Mouse (Mus musculus) naive thymus-derived CD4-positive, alpha-beta T cell, adult 2 months (primary cell): ENCODE measurements around the gene Gnao1.
A peak's percentile ranks its signal among the peaks of the same experiment; 100 is the strongest.

Source experiments
- DNase-seq: peaks from one replicate; pipeline ENCODE4 v3.0.0-alpha.2; 2011; ENCODE audit warnings: low read depth

The Gnao1 gene

GRCm38 (mm10) chr8:93843858-93844502 is 34.2 kb downstream of the Gnao1 start:
- DNase-seq: no peak

DNA sequence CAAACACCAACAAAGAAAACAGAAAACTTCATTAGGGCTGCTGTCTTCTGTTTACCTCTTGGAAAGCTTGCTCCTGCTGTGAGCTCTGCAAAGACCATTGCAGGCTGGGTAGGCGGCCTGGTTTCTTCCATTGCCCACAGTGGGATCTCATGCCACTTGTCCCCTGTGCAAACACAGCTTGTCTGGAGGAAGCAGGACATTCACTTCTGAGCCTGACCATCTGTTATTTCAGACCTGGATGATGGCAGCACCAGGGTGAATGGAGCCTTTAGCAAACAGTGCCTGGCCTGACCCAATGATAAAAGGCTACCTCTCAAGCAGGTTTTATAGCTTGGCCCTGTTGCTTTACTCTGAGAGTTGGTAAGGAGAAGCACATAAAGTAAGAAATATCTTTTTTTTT is 35.4 kb downstream of the Gnao1 start:
- no peak for DNase-seq

- no peak for DNase-seq
These were observed 42.4 kb downstream of the Gnao1 start for GRCm38 (mm10) chr8:93852087-93852645.

- no peak for DNase-seq
These were observed 43.2 kb downstream of the Gnao1 start for GRCm38 (mm10) chr8:93852851-93853461.

GRCm38 (mm10) chr8:93854676-93855075 is 44.9 kb downstream of the Gnao1 start:
- no peak for DNase-seq

DNA sequence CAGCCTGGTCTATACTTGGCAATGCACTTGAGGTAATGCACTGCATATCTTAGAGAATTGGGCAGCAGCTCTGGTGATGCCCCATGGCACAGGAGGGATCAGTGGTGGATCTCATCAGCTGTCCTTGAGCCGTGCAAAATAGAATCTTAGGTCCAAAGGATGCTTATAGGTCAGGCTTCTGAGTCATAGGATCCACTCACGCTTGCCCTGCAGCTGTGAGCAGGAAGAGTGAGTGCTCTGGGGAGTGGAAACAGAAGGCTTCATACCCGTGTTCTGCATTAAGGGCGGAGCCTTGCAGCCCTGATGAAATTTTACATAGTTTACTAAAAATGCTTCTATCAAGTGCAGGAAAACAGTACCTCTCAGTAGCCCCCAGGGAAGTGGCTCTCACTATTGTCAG is 45.5 kb downstream of the Gnao1 start:
- DNase-seq: no peak

- DNase-seq: no peak
These were observed 47.4 kb downstream of the Gnao1 start for GRCm38 (mm10) chr8:93857144-93857543.

- DNase-seq: no peak
These were observed 48.5 kb downstream of the Gnao1 start for GRCm38 (mm10) chr8:93858286-93858685.

- no peak for DNase-seq
These were observed 50.3 kb downstream of the Gnao1 start for GRCm38 (mm10) chr8:93860020-93860419.

DNA sequence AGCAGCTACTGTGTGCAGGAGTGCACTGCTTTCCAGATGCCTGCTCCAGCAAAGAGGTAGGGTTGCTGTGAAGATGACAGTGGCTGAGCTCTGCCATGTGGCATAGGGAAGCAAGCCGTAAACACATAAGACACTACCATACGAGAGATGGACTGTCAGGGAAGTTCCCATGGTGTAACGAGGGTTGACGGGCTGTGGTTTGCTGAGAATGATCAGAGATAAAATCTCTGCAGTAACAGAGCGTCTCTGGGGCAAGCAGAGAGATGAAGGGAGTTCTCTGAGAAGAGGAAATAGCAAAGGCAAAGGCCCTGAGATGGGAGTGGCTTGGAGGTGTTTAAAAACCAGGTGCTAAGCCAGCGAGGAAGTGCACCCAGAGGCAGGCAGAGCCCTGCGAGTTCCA is 54.3 kb downstream of the Gnao1 start:
- peak; percentile 1 for DNase-seq

DNA sequence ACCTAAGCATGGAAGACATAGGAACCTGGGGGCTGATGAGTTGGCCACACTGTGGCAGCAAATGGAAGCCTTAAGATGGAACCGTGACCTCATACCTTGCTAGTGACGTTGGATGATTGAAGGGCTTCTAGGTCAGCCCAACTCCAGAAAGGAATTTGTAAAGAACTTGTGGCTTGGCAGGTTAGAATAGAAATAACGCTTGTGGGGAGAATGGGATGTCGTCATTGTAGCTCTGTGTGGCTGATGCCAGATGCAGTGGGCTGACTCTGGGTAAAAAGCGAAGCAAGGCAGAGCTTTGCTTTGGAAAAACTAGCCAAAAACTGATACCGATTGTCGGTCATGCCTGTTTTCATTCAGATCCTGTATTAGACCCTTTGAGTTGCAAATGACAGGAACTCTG is 56.5 kb downstream of the Gnao1 start:
- DNase-seq: no peak

GRCm38 (mm10) chr8:93868486-93869221 is 58.9 kb downstream of the Gnao1 start:
- peak; percentile 2 for DNase-seq

DNA sequence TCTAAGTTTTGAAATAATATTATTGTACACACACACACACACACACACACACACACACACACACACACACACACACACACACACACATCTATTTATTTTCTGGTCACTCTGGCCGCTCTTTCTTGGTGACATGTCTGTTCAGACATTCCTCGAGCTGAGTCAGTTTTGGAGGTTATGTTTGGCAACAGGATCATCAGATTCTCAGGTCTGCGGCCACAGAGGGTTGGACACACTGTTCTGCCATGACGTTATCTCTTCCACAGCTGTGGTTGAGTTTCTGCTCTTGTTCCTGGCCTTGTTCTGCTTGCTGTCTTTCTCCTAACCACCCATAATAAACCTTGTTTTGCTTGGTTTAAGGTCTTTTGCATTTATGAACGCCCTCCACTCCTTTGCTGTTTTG is 61.5 kb downstream of the Gnao1 start:
- DNase-seq: no peak

GRCm38 (mm10) chr8:93878396-93878795 is 68.6 kb downstream of the Gnao1 start:
- no peak for DNase-seq

GRCm38 (mm10) chr8:93879966-93880365 is 70.2 kb downstream of the Gnao1 start:
- no peak for DNase-seq

- DNase-seq: no peak
These were observed 71.6 kb downstream of the Gnao1 start for GRCm38 (mm10) chr8:93881381-93881780.

GRCm38 (mm10) chr8:93883241-93883640 is 73.5 kb downstream of the Gnao1 start:
- DNase-seq: no peak

- DNase-seq: no peak
These were observed 74.0 kb downstream of the Gnao1 start for GRCm38 (mm10) chr8:93883771-93884170.

DNA sequence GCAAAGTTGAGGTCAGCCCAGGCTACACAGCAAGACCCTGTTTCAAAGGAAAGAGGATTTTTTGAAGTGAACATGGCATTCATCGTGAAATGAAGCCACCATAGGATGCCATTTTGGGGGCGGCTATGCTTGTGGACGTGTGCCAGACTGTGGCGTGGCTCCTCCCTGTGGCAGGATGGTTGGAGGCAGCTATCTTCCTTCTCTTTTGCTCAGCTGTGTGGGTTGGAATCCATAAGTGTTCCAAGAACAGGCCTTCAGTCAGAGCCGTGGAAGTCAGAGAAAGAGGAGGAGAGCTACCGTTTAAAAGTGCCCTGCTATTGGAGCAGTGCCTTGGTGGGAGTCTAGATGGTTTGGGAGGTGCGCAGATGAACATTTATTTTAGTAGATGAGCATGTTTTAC is 74.5 kb downstream of the Gnao1 start:
- DNase-seq: no peak

GRCm38 (mm10) chr8:93886181-93886580 is 76.4 kb downstream of the Gnao1 start:
- no peak for DNase-seq

GRCm38 (mm10) chr8:93888150-93888676 is 78.4 kb downstream of the Gnao1 start:
- no peak for DNase-seq

- no peak for DNase-seq
These were observed 79.1 kb downstream of the Gnao1 start for GRCm38 (mm10) chr8:93888702-93889480.
